Mouse (Mus musculus): ENCODE measurements around the gene Akt3.
A peak's percentile ranks its signal among the peaks of the same experiment; 100 is the strongest.

Akt3 gene

GRCm38 (mm10) chr1:177188708-177189107 lies 69.3 kb downstream of the Akt3 start:
- peak; percentile 94 for DNase-seq (ENCODE audit: low read depth)

GRCm38 (mm10) chr1:177186751-177187150 lies 71.3 kb downstream of the Akt3 start:
- DNase-seq (ENCODE audit: low read depth) = no peak

- peak; percentile 50 for DNase-seq (ENCODE audit: low read depth)
These were observed 78.4 kb downstream of the Akt3 start for GRCm38 (mm10) chr1:177179635-177180034.

- no peak for DNase-seq (ENCODE audit: low read depth)
These were observed 82.6 kb downstream of the Akt3 start for GRCm38 (mm10) chr1:177175436-177175835.

GRCm38 (mm10) chr1:177171300-177171699 lies 86.7 kb downstream of the Akt3 start:
- no peak for DNase-seq (ENCODE audit: low read depth)

GRCm38 (mm10) chr1:177165789-177166188 lies 92.2 kb downstream of the Akt3 start:
- DNase-seq (ENCODE audit: low read depth) = no peak

- DNase-seq (ENCODE audit: low read depth) = no peak
These were observed 92.7 kb downstream of the Akt3 start for GRCm38 (mm10) chr1:177165336-177165735.

GRCm38 (mm10) chr1:177150344-177151021 lies 107.5 kb downstream of the Akt3 start:
- no peak for DNase-seq (ENCODE audit: low read depth)

- DNase-seq (ENCODE audit: low read depth) = no peak
These were observed 109.3 kb downstream of the Akt3 start for GRCm38 (mm10) chr1:177148746-177149145.

GRCm38 (mm10) chr1:177141468-177141867 lies 116.5 kb downstream of the Akt3 start:
- DNase-seq (ENCODE audit: low read depth) = peak; percentile 26

- DNase-seq (ENCODE audit: low read depth) = no peak
These were observed 118.4 kb downstream of the Akt3 start for GRCm38 (mm10) chr1:177139652-177140051.

GRCm38 (mm10) chr1:177131458-177131857 lies 126.5 kb downstream of the Akt3 start:
- no peak for DNase-seq (ENCODE audit: low read depth)

- DNase-seq (ENCODE audit: low read depth) = no peak
These were observed 131.3 kb downstream of the Akt3 start for GRCm38 (mm10) chr1:177126674-177127073.

GRCm38 (mm10) chr1:177110665-177111271 lies 147.2 kb downstream of the Akt3 start:
- peak; percentile 47 for DNase-seq (ENCODE audit: low read depth)

GRCm38 (mm10) chr1:177090465-177090864 lies 167.5 kb downstream of the Akt3 start:
- DNase-seq (ENCODE audit: low read depth) = no peak

GRCm38 (mm10) chr1:177089515-177089914 lies 168.5 kb downstream of the Akt3 start:
- DNase-seq (ENCODE audit: low read depth) = peak; percentile 49

- no peak for DNase-seq (ENCODE audit: low read depth)
These were observed 169.0 kb downstream of the Akt3 start for GRCm38 (mm10) chr1:177089048-177089447.

- no peak for DNase-seq (ENCODE audit: low read depth)
These were observed 175.9 kb downstream of the Akt3 start for GRCm38 (mm10) chr1:177081957-177082645.

- DNase-seq (ENCODE audit: low read depth) = no peak
These were observed 188.8 kb downstream of the Akt3 start for GRCm38 (mm10) chr1:177069161-177069560.

- no peak for DNase-seq (ENCODE audit: low read depth)
These were observed 190.8 kb downstream of the Akt3 start for GRCm38 (mm10) chr1:177067123-177067646.

- peak; percentile 14 for DNase-seq (ENCODE audit: low read depth)
These were observed 192.3 kb downstream of the Akt3 start for GRCm38 (mm10) chr1:177065732-177066131.

- peak; percentile 58 for DNase-seq (ENCODE audit: low read depth)
These were observed 196.2 kb downstream of the Akt3 start for GRCm38 (mm10) chr1:177061761-177062160.

GRCm38 (mm10) chr1:177054891-177055290 lies 203.1 kb downstream of the Akt3 start:
- DNase-seq (ENCODE audit: low read depth) = no peak
